Comparison of ENCODE assay signal across 7 mouse cellular contexts in genomic region chr13:56647597-56648405, GRCm38 (mm10). TPM values are rescaled to one million over a fixed set of nuclear protein-coding genes. Genes with fewer than 3 reads are reported as not detected.
DNase-seq lines count a peak whose midpoint lies in the region; ATAC-seq and TF ChIP-seq lines count a peak whose summit lies in the region.

No protein-coding gene starts in this region.

- H3K4me3 ChIP-seq in forebrain, embryonic 13.5 days: no peak overlapping the region
- no peak overlapping the region for H3K4me3 ChIP-seq in limb, embryonic 14.5 days (replicated peaks; ENCODE audit: low read length)
- no peak overlapping the region for H3K4me3 ChIP-seq in cerebellum, adult 2 months (replicated peaks; ENCODE audit: insufficient read depth, low read depth, low read length)

- no peak for ATAC-seq in forebrain, embryonic 13.5 days
- ATAC-seq in limb, embryonic 14.5 days (ENCODE audit: low FRiP score, low read depth): peak; percentile 55; the same call in 1 of the 2 replicates
- no peak for ATAC-seq in frontal cortex, adult (ENCODE audit: low TSS enrichment)

- H3K36me3 ChIP-seq in forebrain, embryonic 13.5 days (ENCODE audit: poor library complexity, severe bottlenecking): no peaks in the 10 kb centered on the region
- H3K36me3 ChIP-seq in limb, embryonic 14.5 days (ENCODE audit: control insufficient read depth, insufficient read depth, low read length): no peaks in the 10 kb centered on the region

- H3K4me2 ChIP-seq in forebrain, embryonic 13.5 days: no peak overlapping the region
- H3K4me2 ChIP-seq in limb, embryonic 14.5 days (replicated peaks; ENCODE audit: low read depth, low read length, severe bottlenecking): no peak overlapping the region

- 0 out of 2 replicates have a peak, but pooled peaks cover 7% of the 10 kb centered on the region for H3K4me1 ChIP-seq in forebrain, embryonic 13.5 days
- H3K4me1 ChIP-seq in limb, embryonic 14.5 days (ENCODE audit: control insufficient read depth, insufficient read depth, low read length): peaks cover 25% of the 10 kb centered on the region
- no peaks in the 10 kb centered on the region for H3K4me1 ChIP-seq in cerebellum, adult 2 months (ENCODE audit: control insufficient read depth, insufficient read depth, low read length)

- peak; percentile 76 for DNase-seq in brain, embryonic 14.5 days (ENCODE audit: low read depth)
- DNase-seq in heart, postnatal 4 days: peak; percentile 74
- peak; percentile 66 for DNase-seq in limb, embryonic 14.5 days (ENCODE audit: low spot score)
- peak; percentile 39 for DNase-seq in neural tube, embryonic 10.5 days (ENCODE audit: extremely low spot score, low spot score)
- no peak for DNase-seq in cerebellum, adult 2 months

- TF ChIP-seq POLR2A in brain, embryonic 14.5 days (IDR thresholded peaks at IDR 0.05; ENCODE audit: borderline replicate concordance, extremely low read depth, insufficient read depth, insufficient read length, poor library complexity, severe bottlenecking): no peak
- no peak for TF ChIP-seq POLR2A in limb, embryonic 14.5 days (IDR thresholded peaks at IDR 0.05; ENCODE audit: borderline replicate concordance, extremely low read depth, insufficient read depth, insufficient read length)
- no peak for TF ChIP-seq POLR2A in cerebellum, adult 2 months (IDR thresholded peaks at IDR 0.05; ENCODE audit: borderline replicate concordance, insufficient read depth, low read length)

- H3K9me3 ChIP-seq in forebrain, embryonic 13.5 days (replicated peaks): no peaks in the 10 kb centered on the region
- no peaks in the 10 kb centered on the region for H3K9me3 ChIP-seq in limb, embryonic 14.5 days (ENCODE audit: control insufficient read depth, low read length)

- no peaks in the 10 kb centered on the region for H3K27me3 ChIP-seq in forebrain, embryonic 13.5 days
- no peaks in the 10 kb centered on the region for H3K27me3 ChIP-seq in limb, embryonic 14.5 days (ENCODE audit: control insufficient read depth, insufficient read depth, low read length)
- H3K27me3 ChIP-seq in cerebellum, adult 2 months (ENCODE audit: control insufficient read depth, insufficient read depth, low read length): no peaks in the 10 kb centered on the region

- H3K9ac ChIP-seq in forebrain, embryonic 13.5 days: no peak overlapping the region
- no peak overlapping the region for H3K9ac ChIP-seq in limb, embryonic 14.5 days (ENCODE audit: low read depth, low read length, severe bottlenecking)

- 85% methylated on average over 10 of the region's 10 CpGs for WGBS in forebrain, embryonic 13.5 days
- 70% methylated on average over 10 of the region's 10 CpGs for WGBS in limb, embryonic 14.5 days
- 82% methylated on average over 10 of the region's 10 CpGs for WGBS in cerebellum, adult 2 months

- no peak for TF ChIP-seq CTCF in brain, embryonic 14.5 days (IDR thresholded peaks at IDR 0.05; ENCODE audit: borderline replicate concordance, extremely low read depth, insufficient read depth, insufficient read length)
- TF ChIP-seq CTCF in cerebellum, adult 2 months (IDR thresholded peaks at IDR 0.05; ENCODE audit: borderline replicate concordance, insufficient read depth, low read depth, low read length): no peak

- peak overlapping the region; percentile 48 for H3K27ac ChIP-seq in forebrain, embryonic 13.5 days
- peak overlapping the region; percentile 28; the same call in 1 of the 2 replicates for H3K27ac ChIP-seq in limb, embryonic 14.5 days (replicated peaks; ENCODE audit: low read depth, low read length)
- H3K27ac ChIP-seq in cerebellum, adult 2 months (ENCODE audit: insufficient read depth, low read length): no peak overlapping the region

RNA-seq across cellular contexts. Expression of gene Tgfbi, which starts 38.5 kb away (rescaled TPM):
- polyA plus RNA-seq in brain, embryonic 14.5 days (2012; rRNA removed): 4.1 and 7.0 TPM in 2 replicates
- 4.8 and 6.9 TPM in 2 replicates for polyA plus RNA-seq in forebrain, embryonic 13.5 days (2015; fragmentation: Nextera tagmentation; extraction: Ambion mirVana)
- total RNA-seq in heart, postnatal 4 days (2021): 10 to 100 TPM; 20.0 to 24.1 TPM
- polyA plus RNA-seq in limb, embryonic 14.5 days (2012; rRNA removed): 146 and 183 TPM in 2 replicates
- polyA plus RNA-seq in limb, embryonic 14.5 days (2014; fragmentation: Nextera tagmentation; extraction: Ambion mirVana): 99.3 and 128 TPM in 2 replicates
- 4.9 and 5.1 TPM in 2 replicates for polyA plus RNA-seq in cerebellum, adult 2 months (2012; rRNA removed)

RNA-seq across cellular contexts. Expression of gene Smad5, which starts 55.0 kb away (rescaled TPM):
- 57.2 and 57.5 TPM in 2 replicates for polyA plus RNA-seq in brain, embryonic 14.5 days (2012; rRNA removed)
- polyA plus RNA-seq in forebrain, embryonic 13.5 days (2015; fragmentation: Nextera tagmentation; extraction: Ambion mirVana): 32.0 and 36.8 TPM in 2 replicates
- total RNA-seq in heart, postnatal 4 days (2021): 10 to 100 TPM; 48.8 to 54.3 TPM
- 58.5 and 78.3 TPM in 2 replicates for polyA plus RNA-seq in limb, embryonic 14.5 days (2012; rRNA removed)
- 48.2 and 57.2 TPM in 2 replicates for polyA plus RNA-seq in limb, embryonic 14.5 days (2014; fragmentation: Nextera tagmentation; extraction: Ambion mirVana)
- 21.4 and 22.4 TPM in 2 replicates for polyA plus RNA-seq in cerebellum, adult 2 months (2012; rRNA removed)

Comparison
In these comparisons a context has a peak if more than half of its experiments do, and no peak if none do; other contexts are left out.
1. DNase-seq: peak in brain, embryonic 14.5 days (single experiment), heart, postnatal 4 days (single experiment), limb, embryonic 14.5 days (single experiment) and neural tube, embryonic 10.5 days (single experiment); none in cerebellum, adult 2 months (0 of 2).
2. RNA of gene Tgfbi, which starts 38.5 kb away (polyA plus RNA-seq): 99.3 to 183 TPM in limb, embryonic 14.5 days; 4.1 to 7.0 TPM in brain, embryonic 14.5 days, 4.9 to 5.1 TPM in cerebellum, adult 2 months and 4.8 to 6.9 TPM in forebrain, embryonic 13.5 days; every median in the first group is over 10 times any median in the second.